Mouse (Mus musculus): ENCODE results near the gene Srpk2. TPM values are rescaled to one million over a fixed set of nuclear protein-coding genes. Genes with fewer than 3 reads are reported as not detected.

The Srpk2 gene
- polyA plus RNA-seq, 1 experiment from 2014 or later = 46.4 TPM

DNA sequence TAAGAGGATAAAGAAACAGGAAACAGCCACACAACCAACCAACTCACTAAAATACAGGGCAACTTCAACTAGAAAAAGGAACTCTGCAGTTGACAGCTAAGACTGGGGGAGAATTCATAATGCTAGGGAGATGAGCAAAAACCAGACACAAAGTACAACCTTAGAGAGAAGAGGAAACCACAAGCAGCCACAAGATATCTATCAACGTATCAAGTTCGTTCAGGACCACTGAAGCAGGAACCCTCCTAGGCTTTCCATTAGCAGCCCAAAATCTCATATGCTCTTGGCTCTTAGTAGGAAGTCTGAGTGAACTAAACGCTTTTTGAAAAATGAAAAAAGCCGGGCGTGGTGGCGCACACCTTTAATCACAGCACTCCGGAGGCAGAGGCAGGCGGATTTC is 47.1 kb downstream of the Srpk2 start:
- H3K9ac ChIP-seq (ENCODE audit: low read depth, low read length) = no peak overlapping the region
- H3K27ac ChIP-seq (ENCODE audit: low read depth, low read length) = no peak overlapping the region
- H3K4me3 ChIP-seq (ENCODE audit: low read depth, low read length) = no peak overlapping the region
- H3K4me1 ChIP-seq (ENCODE audit: control insufficient read depth, insufficient read depth, low read length) = no peaks in the 10 kb centered on the region
- WGBS (ENCODE audit: insufficient replicate concordance) = 84% methylated on average over 8 of the region's 8 CpGs
- H3K36me3 ChIP-seq (ENCODE audit: control insufficient read depth, insufficient read depth, low read length) = no peaks in the 10 kb centered on the region
- H3K27me3 ChIP-seq (ENCODE audit: control insufficient read depth, insufficient read depth, low read length) = no peaks in the 10 kb centered on the region
- ATAC-seq (replicated peaks; ENCODE audit: insufficient number of reproducible peaks, low FRiP score, low TSS enrichment) = no peak
- H3K9me3 ChIP-seq (replicated peaks; ENCODE audit: control insufficient read depth, low read length) = no peaks in the 10 kb centered on the region
- no peak overlapping the region for H3K4me2 ChIP-seq

- no peak for ATAC-seq (replicated peaks; ENCODE audit: insufficient number of reproducible peaks, low FRiP score, low TSS enrichment)
- H3K4me2 ChIP-seq = no peak overlapping the region
- H3K4me3 ChIP-seq (ENCODE audit: low read depth, low read length) = no peak overlapping the region
- no peaks in the 10 kb centered on the region for H3K9me3 ChIP-seq (replicated peaks; ENCODE audit: control insufficient read depth, low read length)
- no peaks in the 10 kb centered on the region for H3K27me3 ChIP-seq (ENCODE audit: control insufficient read depth, insufficient read depth, low read length)
- H3K36me3 ChIP-seq (ENCODE audit: control insufficient read depth, insufficient read depth, low read length) = no peaks in the 10 kb centered on the region
- WGBS (ENCODE audit: insufficient replicate concordance) = 38% methylated on average over 1 of the region's 1 CpGs
- H3K27ac ChIP-seq (ENCODE audit: low read depth, low read length) = no peak overlapping the region
- no peak overlapping the region for H3K9ac ChIP-seq (ENCODE audit: low read depth, low read length)
- H3K4me1 ChIP-seq (ENCODE audit: control insufficient read depth, insufficient read depth, low read length) = peaks cover 11% of the 10 kb centered on the region; the same call in 1 of the 2 replicates
Measured at GRCm38 (mm10) chr5:23631490-23631889, 52.9 kb downstream of the Srpk2 start.

- no peak overlapping the region for H3K27ac ChIP-seq (ENCODE audit: low read depth, low read length)
- ATAC-seq (replicated peaks; ENCODE audit: insufficient number of reproducible peaks, low FRiP score, low TSS enrichment) = no peak
- peaks cover 14% of the 10 kb centered on the region; the same call in 1 of the 2 replicates for H3K4me1 ChIP-seq (ENCODE audit: control insufficient read depth, insufficient read depth, low read length)
- H3K27me3 ChIP-seq (ENCODE audit: control insufficient read depth, insufficient read depth, low read length) = no peaks in the 10 kb centered on the region
- 70% methylated on average over 5 of the region's 5 CpGs for WGBS (ENCODE audit: insufficient replicate concordance)
- H3K9ac ChIP-seq (ENCODE audit: low read depth, low read length) = no peak overlapping the region
- no peaks in the 10 kb centered on the region for H3K36me3 ChIP-seq (ENCODE audit: control insufficient read depth, insufficient read depth, low read length)
- no peak overlapping the region for H3K4me2 ChIP-seq
- H3K9me3 ChIP-seq (replicated peaks; ENCODE audit: control insufficient read depth, low read length) = no peaks in the 10 kb centered on the region
- H3K4me3 ChIP-seq (ENCODE audit: low read depth, low read length) = no peak overlapping the region
Measured at GRCm38 (mm10) chr5:23627221-23627620, 57.2 kb downstream of the Srpk2 start.

DNA sequence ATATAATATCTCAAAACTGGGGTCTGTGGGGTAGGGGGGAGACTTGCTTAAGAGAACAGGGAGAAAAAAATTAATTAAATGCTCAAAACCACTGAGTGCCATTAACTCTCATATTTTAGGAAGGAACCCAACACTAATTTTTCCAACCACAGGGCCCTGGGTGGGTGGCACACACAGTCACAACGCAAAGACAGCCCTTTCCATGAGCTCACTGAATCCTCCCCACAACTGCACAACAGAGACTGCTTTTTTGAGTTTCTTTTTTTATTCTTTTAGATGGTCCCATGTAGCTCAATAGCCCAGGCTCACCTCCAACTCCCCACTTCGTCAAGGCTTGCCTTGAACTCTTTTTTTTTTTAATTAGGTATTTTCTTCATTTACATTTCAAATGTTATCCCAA is 58.2 kb downstream of the Srpk2 start:
- ATAC-seq (replicated peaks; ENCODE audit: insufficient number of reproducible peaks, low FRiP score, low TSS enrichment) = no peak
- Histone ChIP-seq H3K36me3 (ENCODE audit: control insufficient read depth, insufficient read depth, low read length) (no peaks in the 10 kb centered on the region), H3K4me2 (no peak overlapping the region), H3K4me1 (ENCODE audit: control insufficient read depth, insufficient read depth, low read length) (peaks cover 10% of the 10 kb centered on the region; the same call in 1 of the 2 replicates), H3K27ac (ENCODE audit: low read depth, low read length) (no peak overlapping the region), H3K4me3 (ENCODE audit: low read depth, low read length) (no peak overlapping the region), H3K9ac (ENCODE audit: low read depth, low read length) (no peak overlapping the region), H3K9me3 (replicated peaks; ENCODE audit: control insufficient read depth, low read length) (no peaks in the 10 kb centered on the region), H3K27me3 (ENCODE audit: control insufficient read depth, insufficient read depth, low read length) (no peaks in the 10 kb centered on the region)
- WGBS (ENCODE audit: insufficient replicate concordance) = 90% methylated on average over 2 of the region's 2 CpGs

- Histone ChIP-seq H3K4me1 (ENCODE audit: control insufficient read depth, insufficient read depth, low read length) (peaks cover 3% of the 10 kb centered on the region; the same call in 1 of the 2 replicates), H3K36me3 (ENCODE audit: control insufficient read depth, insufficient read depth, low read length) (no peaks in the 10 kb centered on the region), H3K4me2 (no peak overlapping the region), H3K9me3 (replicated peaks; ENCODE audit: control insufficient read depth, low read length) (no peaks in the 10 kb centered on the region), H3K27ac (ENCODE audit: low read depth, low read length) (no peak overlapping the region), H3K9ac (ENCODE audit: low read depth, low read length) (no peak overlapping the region), H3K4me3 (ENCODE audit: low read depth, low read length) (no peak overlapping the region), H3K27me3 (ENCODE audit: control insufficient read depth, insufficient read depth, low read length) (no peaks in the 10 kb centered on the region)
- no peak for ATAC-seq (replicated peaks; ENCODE audit: insufficient number of reproducible peaks, low FRiP score, low TSS enrichment)
- 83% methylated on average over 8 of the region's 8 CpGs for WGBS (ENCODE audit: insufficient replicate concordance)
Measured at GRCm38 (mm10) chr5:23620621-23621020, 63.8 kb downstream of the Srpk2 start.

GRCm38 (mm10) chr5:23618656-23619055 is 65.8 kb downstream of the Srpk2 start:
- no peak overlapping the region for H3K4me3 ChIP-seq (ENCODE audit: low read depth, low read length)
- H3K4me1 ChIP-seq (ENCODE audit: control insufficient read depth, insufficient read depth, low read length) = peaks cover 5% of the 10 kb centered on the region; the same call in 1 of the 2 replicates
- H3K36me3 ChIP-seq (ENCODE audit: control insufficient read depth, insufficient read depth, low read length) = no peaks in the 10 kb centered on the region
- ATAC-seq (replicated peaks; ENCODE audit: insufficient number of reproducible peaks, low FRiP score, low TSS enrichment) = no peak
- no peak overlapping the region for H3K9ac ChIP-seq (ENCODE audit: low read depth, low read length)
- H3K27ac ChIP-seq (ENCODE audit: low read depth, low read length) = no peak overlapping the region
- no peaks in the 10 kb centered on the region for H3K27me3 ChIP-seq (ENCODE audit: control insufficient read depth, insufficient read depth, low read length)
- 90% methylated on average over 7 of the region's 7 CpGs for WGBS (ENCODE audit: insufficient replicate concordance)
- no peaks in the 10 kb centered on the region for H3K9me3 ChIP-seq (replicated peaks; ENCODE audit: control insufficient read depth, low read length)
- no peak overlapping the region for H3K4me2 ChIP-seq

GRCm38 (mm10) chr5:23617104-23617415 is 67.4 kb downstream of the Srpk2 start:
- H3K9ac ChIP-seq (ENCODE audit: low read depth, low read length) = peak overlapping the region; percentile 77
- ATAC-seq (replicated peaks; ENCODE audit: insufficient number of reproducible peaks, low FRiP score, low TSS enrichment) = no peak
- H3K4me3 ChIP-seq (ENCODE audit: low read depth, low read length) = peak overlapping the region; percentile 51
- 50% methylated on average over 5 of the region's 5 CpGs for WGBS (ENCODE audit: insufficient replicate concordance)
- peaks cover 5% of the 10 kb centered on the region; the same call in 1 of the 2 replicates for H3K4me1 ChIP-seq (ENCODE audit: control insufficient read depth, insufficient read depth, low read length)
- H3K9me3 ChIP-seq (replicated peaks; ENCODE audit: control insufficient read depth, low read length) = no peaks in the 10 kb centered on the region
- no peaks in the 10 kb centered on the region for H3K36me3 ChIP-seq (ENCODE audit: control insufficient read depth, insufficient read depth, low read length)
- H3K27me3 ChIP-seq (ENCODE audit: control insufficient read depth, insufficient read depth, low read length) = no peaks in the 10 kb centered on the region
- H3K27ac ChIP-seq (ENCODE audit: low read depth, low read length) = peak overlapping the region; percentile 91
- peak overlapping the region; percentile 72 for H3K4me2 ChIP-seq

- Histone ChIP-seq H3K4me1 (ENCODE audit: control insufficient read depth, insufficient read depth, low read length) (peaks cover 5% of the 10 kb centered on the region; the same call in 1 of the 2 replicates), H3K27ac (ENCODE audit: low read depth, low read length) (peak overlapping the region; percentile 91), H3K9ac (ENCODE audit: low read depth, low read length) (peak overlapping the region; percentile 77), H3K4me2 (peak overlapping the region; percentile 72), H3K9me3 (replicated peaks; ENCODE audit: control insufficient read depth, low read length) (no peaks in the 10 kb centered on the region), H3K36me3 (ENCODE audit: control insufficient read depth, insufficient read depth, low read length) (no peaks in the 10 kb centered on the region), H3K27me3 (ENCODE audit: control insufficient read depth, insufficient read depth, low read length) (no peaks in the 10 kb centered on the region), H3K4me3 (ENCODE audit: low read depth, low read length) (peak overlapping the region; percentile 51)
- 15% methylated on average over 11 of the region's 11 CpGs for WGBS (ENCODE audit: insufficient replicate concordance)
- ATAC-seq (replicated peaks; ENCODE audit: insufficient number of reproducible peaks, low FRiP score, low TSS enrichment) = no peak; the same call in 1 of the 2 replicates
Measured at GRCm38 (mm10) chr5:23616270-23617103, 67.9 kb downstream of the Srpk2 start.
